In the genomic region with DNA sequence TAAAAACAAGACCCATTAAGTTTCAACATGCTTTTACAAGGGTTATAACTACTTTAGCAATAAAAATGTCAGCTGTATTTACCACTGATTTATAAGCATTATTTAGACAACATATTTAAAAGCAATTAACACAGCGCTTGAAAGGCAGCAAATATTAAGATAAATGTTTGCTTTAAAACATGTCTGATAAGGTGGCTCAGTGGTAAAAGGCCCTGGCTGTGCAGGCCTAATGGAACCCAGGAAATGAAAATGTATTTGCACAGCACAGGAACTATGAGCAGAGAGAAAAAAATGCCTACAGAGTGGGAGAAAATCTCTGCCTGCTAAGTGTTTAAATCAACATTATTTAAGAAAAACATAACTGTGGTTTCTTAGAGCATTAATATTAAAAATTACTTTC, we compare ENCODE assay signal across 39 mouse cellular contexts. TPM values are rescaled to one million over a fixed set of nuclear protein-coding genes. Genes with fewer than 3 reads are reported as not detected.
"Had no signal": no experiment of that assay in that cellular context is flagged by ENCODE, and none has a peak within 500 bp of the region (broad histone marks: within the 10 kb centered on the region; RNA-seq: fewer than 3 reads in every experiment).

No protein-coding gene starts in this region.

- H3K4me1 ChIP-seq: embryonic facial prominence, embryonic 10.5 days; embryonic facial prominence, embryonic 12.5 days; embryonic facial prominence, embryonic 13.5 days; embryonic facial prominence, embryonic 15.5 days; forebrain, embryonic 10.5 days; forebrain, embryonic 12.5 days; forebrain, embryonic 13.5 days; forebrain, embryonic 15.5 days had no signal

- H3K9ac ChIP-seq: embryonic facial prominence, embryonic 12.5 days; embryonic facial prominence, embryonic 13.5 days; embryonic facial prominence, embryonic 15.5 days; forebrain, embryonic 12.5 days; forebrain, embryonic 13.5 days; forebrain, embryonic 15.5 days; forebrain, postnatal 0 days had no signal

- DNase-seq: cerebellum, adult 2 months; cerebellum, adult 8-10 months; cerebellum, adult 9-10 months; cerebellum, adult 9-11 months; cerebellum, postnatal 10 days; cerebellum, postnatal 14 days; cerebellum, postnatal 25 days; cerebellum, postnatal 36 days; embryo, embryonic 11 days; forebrain, postnatal 0 days; gastrocnemius, adult 2 months; gastrocnemius, postnatal 10 days; gastrocnemius, postnatal 14 days; gastrocnemius, postnatal 25 days; gastrocnemius, postnatal 36 days; heart, adult 11 months; heart, adult 18-20 months had no signal

- H3K27me3 ChIP-seq: embryonic facial prominence, embryonic 12.5 days; embryonic facial prominence, embryonic 13.5 days; embryonic facial prominence, embryonic 15.5 days; forebrain, embryonic 12.5 days; forebrain, embryonic 13.5 days; forebrain, embryonic 15.5 days had no signal

- H3K4me3 ChIP-seq: embryonic facial prominence, embryonic 10.5 days; embryonic facial prominence, embryonic 12.5 days; embryonic facial prominence, embryonic 13.5 days; embryonic facial prominence, embryonic 15.5 days; erythroblast, embryonic 14.5 days; forebrain, embryonic 10.5 days; forebrain, embryonic 12.5 days; forebrain, embryonic 13.5 days; forebrain, embryonic 15.5 days; gastrocnemius, adult 2 months had no signal

- H3K27ac ChIP-seq: embryonic facial prominence, embryonic 10.5 days; embryonic facial prominence, embryonic 12.5 days; embryonic facial prominence, embryonic 13.5 days; embryonic facial prominence, embryonic 15.5 days; forebrain, embryonic 10.5 days; forebrain, embryonic 12.5 days; forebrain, embryonic 13.5 days; forebrain, embryonic 15.5 days; gastrocnemius, adult 2 months had no signal

- ATAC-seq: forebrain, embryonic 13.5 days; forebrain, embryonic 14.5 days; forebrain, embryonic 15.5 days; forebrain, embryonic 16.5 days; forebrain, postnatal 0 days had no signal

- H3K9me3 ChIP-seq: embryonic facial prominence, embryonic 10.5 days; embryonic facial prominence, embryonic 12.5 days; embryonic facial prominence, embryonic 13.5 days; embryonic facial prominence, embryonic 15.5 days; forebrain, embryonic 10.5 days; forebrain, embryonic 12.5 days; forebrain, embryonic 13.5 days; forebrain, embryonic 15.5 days had no signal

- H3K4me2 ChIP-seq: embryonic facial prominence, embryonic 12.5 days; embryonic facial prominence, embryonic 13.5 days; embryonic facial prominence, embryonic 15.5 days; forebrain, embryonic 12.5 days; forebrain, embryonic 13.5 days; forebrain, embryonic 15.5 days had no signal

- H3K36me3 ChIP-seq: embryonic facial prominence, embryonic 10.5 days; embryonic facial prominence, embryonic 12.5 days; embryonic facial prominence, embryonic 13.5 days; embryonic facial prominence, embryonic 15.5 days; forebrain, embryonic 10.5 days; forebrain, embryonic 12.5 days; forebrain, embryonic 15.5 days had no signal

RNA-seq across cellular contexts. Expression of gene Asz1, which starts 12.0 kb away (rescaled TPM):
- total RNA-seq: common myeloid progenitor, adult 5-6 weeks; forebrain, postnatal 0 days; gastrocnemius, adult 18-20 months; gastrocnemius, adult 2 months; gastrocnemius, adult 8-10 months; gastrocnemius, postnatal 10 days; gastrocnemius, postnatal 14 days; gastrocnemius, postnatal 25 days; gastrocnemius, postnatal 36 days; gastrocnemius, postnatal 4 days; granulocyte monocyte progenitor cell, adult 5-6 weeks; heart, adult 18-20 months had no signal
- polyA plus RNA-seq: cerebellum, adult 2 months; cortical plate, adult 2 months; embryonic facial prominence, embryonic 10.5 days; embryonic facial prominence, embryonic 11.5 days; embryonic facial prominence, embryonic 12.5 days; embryonic facial prominence, embryonic 13.5 days; embryonic facial prominence, embryonic 14.5 days; embryonic facial prominence, embryonic 15.5 days; erythroblast, embryonic 14.5 days; forebrain, embryonic 10.5 days; forebrain, embryonic 11.5 days; forebrain, embryonic 12.5 days; forebrain, embryonic 13.5 days; forebrain, embryonic 14.5 days; forebrain, embryonic 15.5 days; forebrain, embryonic 16.5 days; forebrain, postnatal 0 days; frontal cortex, adult 2 months; gonadal fat pad, adult 2 months had no signal
